Mouse (Mus musculus) liver, adult 2 months (tissue): ENCODE data around the gene Spon1.

ENCODE experiments used
- CTCF ChIP-seq: fragments of 200-500 bp; IDR thresholded peaks from 2 replicates; pipeline ENCODE4 v1.5.1; 2011; ENCODE audit warnings: low read depth, low read length, control low read depth
- POLR2A ChIP-seq: fragments of 200-500 bp; IDR thresholded peaks from 2 replicates; pipeline ENCODE4 v1.6.1; 2011; ENCODE audit warnings: low read length, control low read depth; ENCODE audit not compliant: insufficient read depth; ENCODE audit errors: extremely low read depth

DNA sequence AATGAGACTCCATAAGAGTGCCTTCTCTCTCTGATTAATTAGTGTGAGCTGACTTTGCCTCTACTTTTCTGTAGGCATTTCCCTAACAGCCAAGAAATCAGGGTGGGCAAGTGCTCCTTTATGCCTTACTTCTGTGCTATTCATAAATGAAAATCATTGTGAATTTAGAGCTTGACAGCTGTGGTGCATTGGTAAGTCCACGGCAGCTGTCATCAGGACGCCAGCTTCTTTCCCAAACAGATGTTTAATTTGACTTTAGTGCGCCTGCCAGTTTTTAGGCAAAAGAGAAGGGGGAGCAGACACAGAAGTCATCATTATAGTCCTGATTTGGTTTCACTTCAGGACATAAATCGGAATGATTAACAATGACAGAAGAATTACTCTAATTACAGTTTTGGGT, 84.6 kb downstream of the Spon1 start:
- TF ChIP-seq CTCF (no peak), POLR2A (no peak)
